Mouse (Mus musculus): ENCODE results near the gene Taz. TPM values are rescaled to one million over a fixed set of nuclear protein-coding genes. Genes with fewer than 3 reads are reported as not detected.

Gene Taz
- polyA plus RNA-seq (2014; fragmentation: Illumina TruSeq; extraction: RNeasy Lipid Tissue Mini Kit (QIAGEN cat#74804); ENCODE audit: low read depth, low replicate concordance), result 25.2 TPM

GRCm38 (mm10) chrX:74281732-74282394 is at the start of gene Taz, which contains the start of gene Dnase1l1:
Gene Taz (plus strand): TSS chrX:74281912.
Gene Dnase1l1 (minus strand): TSS chrX:74282337.

GRCm38 (mm10) chrX:74249615-74250014 is 32.1 kb upstream of the Taz start, which contains the start of gene Flna:
Gene Flna (minus strand): TSS chrX:74249820.

GRCm38 (mm10) chrX:74254153-74254887 is 27.4 kb upstream of the Taz start, which contains the start of gene Emd:
Gene Emd (plus strand): TSS chrX:74254687.

GRCm38 (mm10) chrX:74270062-74270901 is 11.4 kb upstream of the Taz start, which contains the start of gene Rpl10:
Gene Rpl10 (plus strand): TSS chrX:74270812.

GRCm38 (mm10) chrX:74296538-74297448 is 15.1 kb downstream of the Taz start, which contains the start of gene Atp6ap1:
Gene Atp6ap1 (plus strand): TSS chrX:74297097.

GRCm38 (mm10) chrX:74304867-74305700 is 23.4 kb downstream of the Taz start, which contains the start of gene Gdi1:
Gene Gdi1 (plus strand): TSS chrX:74304998.

GRCm38 (mm10) chrX:74312540-74313464 is 31.1 kb downstream of the Taz start, which contains the start of gene Fam50a:
Gene Fam50a (plus strand): TSS chrX:74313033.

GRCm38 (mm10) chrX:74328725-74329161 is 47.0 kb downstream of the Taz start, which contains the start of gene Plxna3:
Gene Plxna3 (plus strand): TSS chrX:74329066.

Other genes starting within 250 kb of the Taz start
- not detected for gene Opn1mw, start 154.4 kb upstream of the Taz start, polyA plus RNA-seq (2014; fragmentation: Illumina TruSeq; extraction: RNeasy Lipid Tissue Mini Kit (QIAGEN cat#74804); ENCODE audit: low read depth, low replicate concordance)
- gene Mecp2, start 146.5 kb upstream of the Taz start, polyA plus RNA-seq (2014; fragmentation: Illumina TruSeq; extraction: RNeasy Lipid Tissue Mini Kit (QIAGEN cat#74804); ENCODE audit: low read depth, low replicate concordance), result 4.2 TPM
- not detected for gene Tex28, start 114.1 kb upstream of the Taz start, polyA plus RNA-seq (2014; fragmentation: Illumina TruSeq; extraction: RNeasy Lipid Tissue Mini Kit (QIAGEN cat#74804); ENCODE audit: low read depth, low replicate concordance)
- not detected for gene Tktl1, start 104.7 kb upstream of the Taz start, polyA plus RNA-seq (2014; fragmentation: Illumina TruSeq; extraction: RNeasy Lipid Tissue Mini Kit (QIAGEN cat#74804); ENCODE audit: low read depth, low replicate concordance)
- 7.1 TPM for gene Flna, start 32.1 kb upstream of the Taz start, polyA plus RNA-seq (2014; fragmentation: Illumina TruSeq; extraction: RNeasy Lipid Tissue Mini Kit (QIAGEN cat#74804); ENCODE audit: low read depth, low replicate concordance)
- 18.4 TPM for gene Emd, start 27.2 kb upstream of the Taz start, polyA plus RNA-seq (2014; fragmentation: Illumina TruSeq; extraction: RNeasy Lipid Tissue Mini Kit (QIAGEN cat#74804); ENCODE audit: low read depth, low replicate concordance)
- 843 TPM for gene Rpl10, start 11.1 kb upstream of the Taz start, polyA plus RNA-seq (2014; fragmentation: Illumina TruSeq; extraction: RNeasy Lipid Tissue Mini Kit (QIAGEN cat#74804); ENCODE audit: low read depth, low replicate concordance)
- gene Dnase1l1, start 425 bp downstream of the Taz start, polyA plus RNA-seq (2014; fragmentation: Illumina TruSeq; extraction: RNeasy Lipid Tissue Mini Kit (QIAGEN cat#74804); ENCODE audit: low read depth, low replicate concordance), result 7.3 TPM
- 73.7 TPM for gene Atp6ap1, start 15.2 kb downstream of the Taz start, polyA plus RNA-seq (2014; fragmentation: Illumina TruSeq; extraction: RNeasy Lipid Tissue Mini Kit (QIAGEN cat#74804); ENCODE audit: low read depth, low replicate concordance)
- gene Gdi1, start 23.1 kb downstream of the Taz start, polyA plus RNA-seq (2014; fragmentation: Illumina TruSeq; extraction: RNeasy Lipid Tissue Mini Kit (QIAGEN cat#74804); ENCODE audit: low read depth, low replicate concordance), result 65.8 TPM
- 11.2 TPM for gene Fam50a, start 31.1 kb downstream of the Taz start, polyA plus RNA-seq (2014; fragmentation: Illumina TruSeq; extraction: RNeasy Lipid Tissue Mini Kit (QIAGEN cat#74804); ENCODE audit: low read depth, low replicate concordance)
- gene Plxna3, start 47.2 kb downstream of the Taz start, polyA plus RNA-seq (2014; fragmentation: Illumina TruSeq; extraction: RNeasy Lipid Tissue Mini Kit (QIAGEN cat#74804); ENCODE audit: low read depth, low replicate concordance), result 0.13 TPM
- gene Lage3, start 71.7 kb downstream of the Taz start, polyA plus RNA-seq (2014; fragmentation: Illumina TruSeq; extraction: RNeasy Lipid Tissue Mini Kit (QIAGEN cat#74804); ENCODE audit: low read depth, low replicate concordance), result 10.4 TPM
- 19.5 TPM for gene Ubl4a, start 91.3 kb downstream of the Taz start, polyA plus RNA-seq (2014; fragmentation: Illumina TruSeq; extraction: RNeasy Lipid Tissue Mini Kit (QIAGEN cat#74804); ENCODE audit: low read depth, low replicate concordance)
- gene Slc10a3, start 91.4 kb downstream of the Taz start, polyA plus RNA-seq (2014; fragmentation: Illumina TruSeq; extraction: RNeasy Lipid Tissue Mini Kit (QIAGEN cat#74804); ENCODE audit: low read depth, low replicate concordance), result 2.3 TPM
- 4.7 TPM for gene Fam3a, start 111.4 kb downstream of the Taz start, polyA plus RNA-seq (2014; fragmentation: Illumina TruSeq; extraction: RNeasy Lipid Tissue Mini Kit (QIAGEN cat#74804); ENCODE audit: low read depth, low replicate concordance)
- gene Ikbkg, start 111.4 kb downstream of the Taz start, polyA plus RNA-seq (2014; fragmentation: Illumina TruSeq; extraction: RNeasy Lipid Tissue Mini Kit (QIAGEN cat#74804); ENCODE audit: low read depth, low replicate concordance), result 44.8 TPM
- gene G6pdx, start 147.3 kb downstream of the Taz start, polyA plus RNA-seq (2014; fragmentation: Illumina TruSeq; extraction: RNeasy Lipid Tissue Mini Kit (QIAGEN cat#74804); ENCODE audit: low read depth, low replicate concordance), result 1.2 TPM
- gene Gm6880, start 199.5 kb downstream of the Taz start, polyA plus RNA-seq (2014; fragmentation: Illumina TruSeq; extraction: RNeasy Lipid Tissue Mini Kit (QIAGEN cat#74804); ENCODE audit: low read depth, low replicate concordance), result not detected